Mouse (Mus musculus) C2C12 (cell line): ENCODE measurements at regions not wholly inside any gene's neighbourhood (a gene's known extent, or its start where the extent isn't known, plus 50 kb on each side); places are given as distances from the start of the nearest gene placed in this dataset.
A peak's percentile ranks its signal among the peaks of the same experiment; 100 is the strongest.

Experiments
- H3K27me3 ChIP-seq: one replicate; pipeline ENCODE4 v1.6.1; 2011; ENCODE audit not compliant: control insufficient read depth, insufficient read depth, insufficient read length
- H3K36me3 ChIP-seq: one replicate; pipeline ENCODE4 v1.6.1; 2011; ENCODE audit not compliant: control insufficient read depth, insufficient read depth
- H3K4me3 ChIP-seq: one replicate; pipeline ENCODE4 v1.5.1; 2011; ENCODE audit warnings: mild to moderate bottlenecking, control low read depth; ENCODE audit not compliant: poor library complexity, insufficient read depth, severe bottlenecking
- H3K79me2 ChIP-seq: one replicate; pipeline ENCODE4 v1.6.1; 2011; ENCODE audit not compliant: control insufficient read depth, insufficient read depth
- H3K79me3 ChIP-seq: one replicate; pipeline ENCODE4 v1.6.1; 2011; ENCODE audit warnings: low read depth, control low read depth
- H3ac ChIP-seq: one replicate; pipeline ENCODE3; 2011; ENCODE audit warnings: low read depth; ENCODE audit not compliant: control insufficient read depth, insufficient read length
- CEBPB ChIP-seq: IDR thresholded peaks from one replicate; pipeline ENCODE4 v1.6.1; 2011; ENCODE audit warnings: low read depth, mild to moderate bottlenecking, control low read depth, moderate library complexity
- CTCF ChIP-seq: IDR thresholded peaks from one replicate; pipeline ENCODE4 v1.5.1; 2011; ENCODE audit not compliant: control insufficient read depth, insufficient read depth, insufficient read length
- FOSL1 ChIP-seq: IDR thresholded peaks from one replicate; pipeline ENCODE4 v1.8.0; 2011; ENCODE audit warnings: mild to moderate bottlenecking, low read length; ENCODE audit not compliant: poor library complexity, insufficient read depth, severe bottlenecking
- MAX ChIP-seq: IDR thresholded peaks from one replicate; pipeline ENCODE4 v1.6.1; 2011; ENCODE audit warnings: mild to moderate bottlenecking, control low read depth
- MYOD1 ChIP-seq: IDR thresholded peaks from one replicate; pipeline ENCODE4 v1.6.1; 2011; ENCODE audit warnings: low read depth; ENCODE audit not compliant: control insufficient read depth, insufficient read length
- MYOG ChIP-seq: IDR thresholded peaks from one replicate; pipeline ENCODE4 v1.6.1; 2011; ENCODE audit not compliant: control insufficient read depth, insufficient read length; ENCODE audit errors: extremely low read depth
- USF1 ChIP-seq: IDR thresholded peaks from one replicate; pipeline ENCODE4 v1.6.1; 2011; ENCODE audit warnings: low read depth, mild to moderate bottlenecking, control low read depth, moderate library complexity

DNA sequence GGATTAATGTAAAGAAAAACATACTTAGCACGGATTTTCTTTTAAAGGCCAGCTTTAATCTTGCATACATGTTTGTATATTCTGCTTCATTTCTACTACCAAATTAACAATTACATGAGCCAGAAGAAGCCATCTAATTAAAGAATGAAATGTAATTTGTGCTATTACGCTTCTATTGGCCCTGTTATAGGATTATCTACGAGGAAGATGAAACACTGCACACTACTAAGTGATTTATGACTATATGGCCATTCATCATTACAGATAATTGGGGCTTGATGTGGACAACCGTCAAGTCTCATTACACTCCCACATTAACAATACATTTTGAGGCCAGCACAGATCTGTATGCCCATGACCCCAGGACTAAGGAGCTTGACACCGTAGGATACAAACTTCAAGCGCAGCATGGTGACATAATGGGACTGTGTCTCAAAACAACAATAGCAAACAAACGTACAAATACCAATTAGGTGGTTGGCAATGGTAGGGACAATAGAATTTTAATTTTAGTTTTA, 129.7 kb upstream of the Syt1 start:
- TF ChIP-seq MYOG = no peak
- Histone ChIP-seq H3ac (no peak overlapping the region), H3K27me3 (no peaks in the 10 kb centered on the region), H3K79me2 (no peaks in the 10 kb centered on the region), H3K79me3 (no peaks in the 10 kb centered on the region), H3K4me3 (no peak overlapping the region), H3K36me3 (no peaks in the 10 kb centered on the region)

DNA sequence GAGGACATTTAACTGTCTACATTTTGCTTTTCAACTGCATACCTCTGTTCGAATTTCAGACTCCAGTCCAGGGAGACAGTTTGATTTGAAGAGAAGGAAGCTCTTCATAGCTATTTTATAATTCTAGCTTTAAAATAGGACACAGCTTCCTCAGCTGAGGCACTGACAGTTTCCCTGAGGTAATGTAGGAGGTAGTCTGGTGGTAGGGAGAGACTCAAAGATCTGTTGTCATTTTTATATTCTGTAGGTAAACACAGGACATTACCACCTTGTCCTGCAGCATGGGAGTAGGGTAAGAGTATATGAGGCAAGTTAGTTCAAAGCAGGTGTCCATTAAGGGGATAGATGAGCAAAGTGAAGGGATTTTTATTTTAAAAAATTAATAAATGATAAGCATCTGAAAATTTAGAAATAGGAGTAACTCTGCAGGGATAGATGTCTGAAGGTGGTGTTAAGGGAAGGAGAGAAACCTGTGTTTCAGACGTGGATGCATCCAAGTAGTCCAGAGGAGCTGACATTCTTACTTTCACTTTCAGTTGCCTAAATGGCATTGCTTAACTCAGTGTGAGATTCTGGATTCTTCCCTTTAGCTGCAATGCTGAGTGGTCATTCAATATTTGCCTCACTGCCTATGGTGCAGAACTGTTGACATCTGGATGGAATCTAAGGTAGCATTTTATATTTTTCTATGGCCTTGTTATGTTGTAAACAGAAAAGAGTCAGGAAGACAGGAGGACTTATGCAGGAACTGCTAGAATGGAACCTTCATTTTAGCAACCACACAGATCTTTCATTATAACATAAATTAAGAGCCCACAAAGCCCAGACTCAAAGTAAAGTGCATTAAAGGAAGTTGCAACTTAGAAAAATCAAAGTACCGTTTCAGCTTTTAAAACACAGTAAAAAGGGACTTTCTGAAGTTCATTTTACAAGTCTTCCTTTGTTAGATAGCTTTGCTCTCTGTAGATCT, 126.3 kb upstream of the Syt1 start:
- TF ChIP-seq USF1 (no peak), MYOD1 (no peak), CEBPB (peak; percentile 46)
- H3K27me3 ChIP-seq = no peaks in the 10 kb centered on the region

DNA sequence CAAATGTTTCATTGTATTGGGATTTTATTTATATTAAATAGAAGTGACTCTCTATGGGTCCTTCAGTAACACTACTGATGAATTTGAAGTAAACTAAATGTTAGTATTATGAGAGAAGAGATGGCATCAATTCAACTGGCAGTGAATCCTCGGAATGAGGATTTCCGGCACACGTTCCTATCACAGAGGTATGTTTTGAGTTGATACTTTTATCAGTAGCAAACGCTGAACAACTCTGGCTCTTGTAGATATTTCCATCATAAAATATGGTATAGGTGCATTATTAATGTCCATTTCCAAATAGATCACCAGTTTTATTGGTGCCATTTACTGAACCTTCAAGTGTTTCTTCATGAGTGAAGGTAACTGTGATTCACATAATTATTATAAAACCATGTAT, 123.7 kb upstream of the Syt1 start:
- H3ac ChIP-seq = no peak overlapping the region
- no peaks in the 10 kb centered on the region for H3K79me2 ChIP-seq
- no peak overlapping the region for H3K4me3 ChIP-seq
- no peaks in the 10 kb centered on the region for H3K36me3 ChIP-seq
- H3K79me3 ChIP-seq = no peaks in the 10 kb centered on the region
- TF ChIP-seq MYOD1 = no peak
- no peak for TF ChIP-seq CTCF
- TF ChIP-seq CEBPB = no peak
- TF ChIP-seq USF1 = no peak
- TF ChIP-seq MYOG = no peak
- TF ChIP-seq MAX = no peak
- no peak for TF ChIP-seq FOSL1
- no peaks in the 10 kb centered on the region for H3K27me3 ChIP-seq

More for the DNA sequence above, 126.3 kb upstream of the Syt1 start:
- Histone ChIP-seq H3K4me3 (no peak overlapping the region), H3K79me3 (no peaks in the 10 kb centered on the region), H3ac (no peak overlapping the region), H3K36me3 (no peaks in the 10 kb centered on the region), H3K79me2 (no peaks in the 10 kb centered on the region)

DNA sequence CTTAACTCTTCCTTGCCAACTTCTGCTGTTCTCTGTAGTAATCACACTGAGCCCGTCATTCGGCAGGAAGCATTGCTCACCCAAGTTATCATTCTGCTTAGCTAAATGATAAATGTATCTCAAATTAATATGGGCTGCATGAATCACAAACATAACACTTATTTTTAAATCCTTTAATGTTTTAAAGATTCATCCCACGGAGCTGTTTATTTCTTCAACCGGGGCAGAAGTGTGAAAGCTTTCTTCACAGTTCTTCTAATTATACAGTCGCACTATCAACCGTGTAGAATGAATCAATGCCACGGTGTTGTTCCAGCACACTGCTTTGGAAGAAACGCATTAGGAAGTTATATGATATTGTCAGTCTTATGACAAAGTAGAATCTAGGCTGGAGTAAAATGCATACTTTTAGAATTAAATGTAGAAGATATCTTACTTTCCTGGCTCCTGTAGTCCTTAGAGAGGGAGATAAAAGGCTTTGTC, 121.3 kb upstream of the Syt1 start:
- H3ac ChIP-seq = no peak overlapping the region
- H3K36me3 ChIP-seq = no peaks in the 10 kb centered on the region
- H3K79me2 ChIP-seq = no peaks in the 10 kb centered on the region
- H3K4me3 ChIP-seq = no peak overlapping the region
- no peaks in the 10 kb centered on the region for H3K79me3 ChIP-seq
- no peak for TF ChIP-seq CTCF
- TF ChIP-seq MAX = no peak
- no peak for TF ChIP-seq CEBPB
- TF ChIP-seq MYOG = no peak
- TF ChIP-seq FOSL1 = no peak
- TF ChIP-seq USF1 = no peak
- no peak for TF ChIP-seq MYOD1
- H3K27me3 ChIP-seq = no peaks in the 10 kb centered on the region

DNA sequence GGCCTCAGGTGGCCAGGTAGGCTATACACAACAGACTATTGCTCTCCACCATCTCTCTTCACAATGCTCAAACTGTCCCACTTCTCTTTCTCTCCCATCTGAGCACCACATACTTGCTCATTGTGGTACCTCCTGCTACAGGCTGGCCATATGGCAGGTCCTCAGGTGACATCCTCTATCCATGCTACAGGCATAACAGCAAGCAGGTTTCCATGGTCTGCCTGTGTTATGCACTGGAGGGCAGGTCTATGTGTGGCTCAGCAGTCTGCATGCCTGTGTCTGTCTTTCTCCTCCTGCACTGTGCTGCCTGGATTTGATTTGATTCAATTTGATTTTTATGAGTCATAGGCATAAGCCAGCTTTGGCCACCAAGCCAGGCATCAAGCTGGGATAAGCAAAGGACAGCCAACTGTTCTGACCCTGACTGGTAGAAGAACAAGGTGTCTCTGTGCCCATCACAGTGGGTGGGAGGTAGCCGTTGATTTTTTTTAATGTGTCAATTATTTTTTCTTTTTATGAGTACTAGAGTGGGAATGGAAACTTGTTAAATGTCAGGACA, 118.8 kb upstream of the Syt1 start:
- H3K79me3 ChIP-seq = no peaks in the 10 kb centered on the region
- no peaks in the 10 kb centered on the region for H3K36me3 ChIP-seq
- H3K4me3 ChIP-seq = no peak overlapping the region
- no peaks in the 10 kb centered on the region for H3K79me2 ChIP-seq
- no peak overlapping the region for H3ac ChIP-seq
- TF ChIP-seq MYOG (no peak), USF1 (no peak), MAX (no peak), MYOD1 (no peak), CTCF (no peak), CEBPB (no peak), FOSL1 (no peak)
- H3K27me3 ChIP-seq = no peaks in the 10 kb centered on the region

DNA sequence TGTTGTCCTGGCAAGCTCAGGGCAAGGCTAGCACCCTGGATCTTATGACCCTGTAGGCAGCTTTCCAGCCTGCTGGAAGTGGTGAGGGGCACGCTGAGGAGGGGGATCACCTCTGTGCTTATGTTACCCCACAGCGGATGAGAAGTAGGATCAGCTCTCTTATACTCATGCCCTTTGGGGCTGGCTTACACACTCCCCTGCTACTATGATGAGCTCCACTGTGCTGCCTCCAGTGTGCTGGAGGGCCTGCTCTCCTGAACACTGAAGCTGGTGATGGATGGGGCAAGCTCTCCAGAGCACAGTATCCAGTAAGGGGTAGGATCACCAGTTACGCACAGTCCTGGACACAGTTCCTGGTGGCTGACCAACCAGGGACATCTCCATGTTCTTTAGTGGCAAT, 118.3 kb upstream of the Syt1 start:
- Histone ChIP-seq H3K79me2 (no peaks in the 10 kb centered on the region), H3ac (no peak overlapping the region)

More for the DNA sequence above, 118.3 kb upstream of the Syt1 start:
- H3K79me3 ChIP-seq = no peaks in the 10 kb centered on the region
- H3K4me3 ChIP-seq = no peak overlapping the region
- no peaks in the 10 kb centered on the region for H3K27me3 ChIP-seq
- no peak for TF ChIP-seq CEBPB
- no peak for TF ChIP-seq MAX
- TF ChIP-seq FOSL1 = no peak
- TF ChIP-seq MYOD1 = no peak
- TF ChIP-seq MYOG = no peak
- TF ChIP-seq USF1 = no peak
- TF ChIP-seq CTCF = no peak
- no peaks in the 10 kb centered on the region for H3K36me3 ChIP-seq
